Mouse (Mus musculus): ENCODE data around the gene Fam3b. TPM values are rescaled to one million over a fixed set of nuclear protein-coding genes. Genes with fewer than 3 reads are reported as not detected.

The Fam3b gene
- total and polyA plus RNA-seq, 2 experiments = 0.65 TPM; not detected in 1

DNA sequence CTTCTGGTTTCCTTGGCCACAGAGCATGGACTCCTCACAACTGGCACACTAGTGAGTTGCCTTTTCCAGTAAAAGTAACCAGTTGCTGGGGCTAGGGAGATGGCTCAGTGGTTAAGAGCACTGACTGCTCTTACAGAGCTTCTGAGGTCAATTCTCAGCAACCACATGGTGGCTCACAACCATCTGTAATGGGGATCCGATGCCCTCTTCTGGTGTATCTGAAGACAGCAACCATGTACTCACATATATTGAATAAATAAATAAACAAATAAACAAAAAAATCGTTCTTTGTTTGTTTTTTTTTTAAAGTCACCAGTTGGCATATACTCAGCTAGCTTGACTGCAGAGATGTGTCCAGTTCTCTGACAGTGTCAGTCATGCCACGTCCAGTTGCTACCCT is 1.7 kb upstream of the Fam3b start:
- Histone ChIP-seq H3K36me3 (ENCODE audit: control insufficient read depth, insufficient read depth, low read length) (no peaks in the 10 kb centered on the region), H3K79me2 (ENCODE audit: control insufficient read depth, insufficient read depth, low read length) (no peaks in the 10 kb centered on the region), H3K4me1 (ENCODE audit: control insufficient read depth, insufficient read depth, low read length) (no peaks in the 10 kb centered on the region), H3K27me3 (ENCODE audit: control insufficient read depth, insufficient read depth, low read length) (no peaks in the 10 kb centered on the region), H3K9ac (ENCODE audit: low read depth, low read length) (no peak overlapping the region), H3K4me3 (ENCODE audit: insufficient read depth, low read depth, low read length) (no peak overlapping the region), H3K27ac (replicated peaks; ENCODE audit: insufficient read depth, low read depth, low read length) (no peak overlapping the region)
- 76% methylated on average over 3 of the region's 3 CpGs for WGBS
- TF ChIP-seq POLR2A (IDR thresholded peaks at IDR 0.05; ENCODE audit: extremely low read depth, insufficient read depth, low read length) (no peak), CTCF (IDR thresholded peaks at IDR 0.05; ENCODE audit: low read depth, low read length) (no peak)
- DNase-seq (ENCODE audit: extremely low read depth, low read depth, low spot score) = no peak

DNA sequence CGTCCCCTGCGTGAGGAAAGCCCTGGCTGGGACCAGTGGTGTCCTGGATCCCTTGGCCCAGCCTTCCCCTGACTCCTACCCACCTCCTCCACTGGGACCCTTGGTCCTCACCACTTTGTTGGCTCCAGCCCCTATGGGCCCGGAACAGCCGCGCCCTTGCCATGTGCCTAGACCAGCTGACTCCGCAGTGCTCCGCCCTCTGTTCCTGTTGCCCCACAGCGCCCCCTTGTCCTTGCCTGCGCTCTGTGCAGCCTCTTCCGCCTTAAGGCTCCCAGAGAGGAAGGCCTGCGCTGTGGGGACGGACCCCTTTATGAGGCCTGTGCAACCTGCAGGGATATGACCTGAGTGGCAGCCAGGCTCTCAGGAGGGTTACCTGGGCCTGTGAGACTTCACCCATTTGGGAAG is 2.3 kb downstream of the Fam3b start:
- H3K36me3 ChIP-seq (ENCODE audit: control insufficient read depth, insufficient read depth, low read length) = no peaks in the 10 kb centered on the region
- WGBS = 93% methylated on average over 12 of the region's 12 CpGs

DNA sequence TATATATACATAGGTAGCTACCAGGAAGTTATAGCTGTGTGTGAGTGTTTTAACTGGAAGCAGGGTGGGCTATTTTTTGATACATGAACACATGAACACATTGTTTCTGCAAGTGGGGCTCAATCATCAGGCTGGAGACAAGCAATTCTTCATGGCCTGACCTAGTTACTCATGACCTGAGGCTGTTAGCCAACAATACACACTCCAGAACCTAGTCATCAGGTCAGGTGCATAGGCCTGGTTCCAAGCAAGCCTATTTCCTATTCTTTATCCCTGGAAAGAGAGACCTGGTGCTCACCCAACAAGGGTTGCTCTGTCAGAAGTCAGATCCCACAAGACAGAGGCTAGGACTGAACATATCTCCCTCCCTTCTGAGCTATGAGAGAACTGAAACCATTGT is 3.1 kb downstream of the Fam3b start:
- no peaks in the 10 kb centered on the region; the same call in 1 of the 2 replicates for H3K4me1 ChIP-seq (ENCODE audit: control insufficient read depth, insufficient read depth, low read length)
- H3K27me3 ChIP-seq (ENCODE audit: control insufficient read depth, insufficient read depth, low read length) = no peaks in the 10 kb centered on the region
- H3K27ac ChIP-seq (replicated peaks; ENCODE audit: insufficient read depth, low read depth, low read length) = no peak overlapping the region

More for the DNA sequence above, 2.3 kb downstream of the Fam3b start:
- no peak overlapping the region for H3K4me3 ChIP-seq (ENCODE audit: insufficient read depth, low read depth, low read length)
- no peaks in the 10 kb centered on the region for H3K27me3 ChIP-seq (ENCODE audit: control insufficient read depth, insufficient read depth, low read length)
- no peak for DNase-seq (ENCODE audit: extremely low read depth, low read depth, low spot score)
- no peaks in the 10 kb centered on the region; the same call in 1 of the 2 replicates for H3K4me1 ChIP-seq (ENCODE audit: control insufficient read depth, insufficient read depth, low read length)
- 0 out of 2 replicates have a peak, but pooled peaks have one; percentile 9 for TF ChIP-seq CTCF (IDR thresholded peaks at IDR 0.05; ENCODE audit: low read depth, low read length)
- TF ChIP-seq POLR2A (IDR thresholded peaks at IDR 0.05; ENCODE audit: extremely low read depth, insufficient read depth, low read length) = no peak
- no peak overlapping the region for H3K27ac ChIP-seq (replicated peaks; ENCODE audit: insufficient read depth, low read depth, low read length)
- H3K79me2 ChIP-seq (ENCODE audit: control insufficient read depth, insufficient read depth, low read length) = no peaks in the 10 kb centered on the region
- no peak overlapping the region for H3K9ac ChIP-seq (ENCODE audit: low read depth, low read length)

DNA sequence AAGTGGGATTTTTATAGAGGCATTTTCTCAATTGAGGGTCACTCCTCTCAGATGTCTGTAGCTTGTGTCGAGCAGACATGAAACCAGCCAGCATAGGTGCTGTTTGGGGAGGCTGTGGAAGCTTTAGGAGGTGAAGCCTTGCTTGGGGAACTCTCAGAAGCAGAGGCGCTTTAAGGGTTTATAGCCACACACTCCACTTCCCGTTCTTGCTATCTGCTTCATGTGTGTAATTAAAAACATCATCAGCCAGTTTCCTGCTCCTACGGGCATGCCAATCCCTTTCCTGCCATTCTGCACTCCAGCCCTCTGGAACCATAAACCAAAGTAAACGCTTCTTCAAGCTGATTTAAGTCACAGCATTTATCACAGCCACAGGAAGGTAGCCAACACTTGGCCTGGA is 3.8 kb downstream of the Fam3b start:
- no peaks in the 10 kb centered on the region for H3K36me3 ChIP-seq (ENCODE audit: control insufficient read depth, insufficient read depth, low read length)
- H3K27me3 ChIP-seq (ENCODE audit: control insufficient read depth, insufficient read depth, low read length) = no peaks in the 10 kb centered on the region
- no peak for DNase-seq (ENCODE audit: extremely low read depth, low read depth, low spot score)
- H3K27ac ChIP-seq (replicated peaks; ENCODE audit: insufficient read depth, low read depth, low read length) = no peak overlapping the region
- no peak for TF ChIP-seq POLR2A (IDR thresholded peaks at IDR 0.05; ENCODE audit: extremely low read depth, insufficient read depth, low read length)
- no peak for TF ChIP-seq CTCF (IDR thresholded peaks at IDR 0.05; ENCODE audit: low read depth, low read length)
- 74% methylated on average over 5 of the region's 5 CpGs for WGBS
- H3K4me3 ChIP-seq (ENCODE audit: insufficient read depth, low read depth, low read length) = no peak overlapping the region
- no peaks in the 10 kb centered on the region for H3K79me2 ChIP-seq (ENCODE audit: control insufficient read depth, insufficient read depth, low read length)
- no peak overlapping the region for H3K9ac ChIP-seq (ENCODE audit: low read depth, low read length)
- no peaks in the 10 kb centered on the region; the same call in 1 of the 2 replicates for H3K4me1 ChIP-seq (ENCODE audit: control insufficient read depth, insufficient read depth, low read length)

More for the DNA sequence above, 3.1 kb downstream of the Fam3b start:
- peak; percentile 53 for DNase-seq (ENCODE audit: extremely low read depth, low read depth, low spot score)
- Histone ChIP-seq H3K36me3 (ENCODE audit: control insufficient read depth, insufficient read depth, low read length) (no peaks in the 10 kb centered on the region), H3K4me3 (ENCODE audit: insufficient read depth, low read depth, low read length) (no peak overlapping the region), H3K79me2 (ENCODE audit: control insufficient read depth, insufficient read depth, low read length) (no peaks in the 10 kb centered on the region), H3K9ac (ENCODE audit: low read depth, low read length) (no peak overlapping the region)
- TF ChIP-seq CTCF (IDR thresholded peaks at IDR 0.05; ENCODE audit: low read depth, low read length) (no peak), POLR2A (IDR thresholded peaks at IDR 0.05; ENCODE audit: extremely low read depth, insufficient read depth, low read length) (no peak)

DNA sequence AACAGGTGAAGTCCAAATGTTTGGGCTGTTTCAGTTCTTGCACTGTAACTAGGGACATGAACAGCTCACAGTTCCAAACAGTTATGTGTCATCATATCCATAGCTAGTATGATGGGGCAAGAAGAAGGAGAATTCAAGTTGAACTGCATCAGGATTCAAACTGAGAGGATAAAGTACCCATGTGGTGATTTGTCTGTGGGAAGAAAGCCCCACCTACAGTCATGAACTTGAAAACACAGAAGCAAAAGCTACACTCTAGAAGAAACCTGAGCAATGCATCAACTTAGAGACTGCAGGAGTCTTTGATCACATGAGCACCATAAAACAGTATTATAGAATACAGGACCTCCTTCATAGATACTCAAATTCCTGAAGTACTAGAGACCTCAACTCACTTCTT is 6.8 kb downstream of the Fam3b start:
- no peak overlapping the region for H3K4me3 ChIP-seq (ENCODE audit: insufficient read depth, low read depth, low read length)
- H3K9ac ChIP-seq (ENCODE audit: low read depth, low read length) = no peak overlapping the region
- H3K79me2 ChIP-seq (ENCODE audit: control insufficient read depth, insufficient read depth, low read length) = no peaks in the 10 kb centered on the region
- DNase-seq (ENCODE audit: extremely low read depth, low read depth, low spot score) = no peak
- no peaks in the 10 kb centered on the region for H3K27me3 ChIP-seq (ENCODE audit: control insufficient read depth, insufficient read depth, low read length)
- H3K27ac ChIP-seq (replicated peaks; ENCODE audit: insufficient read depth, low read depth, low read length) = no peak overlapping the region
- TF ChIP-seq POLR2A (IDR thresholded peaks at IDR 0.05; ENCODE audit: extremely low read depth, insufficient read depth, low read length) (no peak), CTCF (IDR thresholded peaks at IDR 0.05; ENCODE audit: low read depth, low read length) (no peak)
- H3K4me1 ChIP-seq (ENCODE audit: control insufficient read depth, insufficient read depth, low read length) = no peaks in the 10 kb centered on the region; the same call in 1 of the 2 replicates
- no peaks in the 10 kb centered on the region for H3K36me3 ChIP-seq (ENCODE audit: control insufficient read depth, insufficient read depth, low read length)

DNA sequence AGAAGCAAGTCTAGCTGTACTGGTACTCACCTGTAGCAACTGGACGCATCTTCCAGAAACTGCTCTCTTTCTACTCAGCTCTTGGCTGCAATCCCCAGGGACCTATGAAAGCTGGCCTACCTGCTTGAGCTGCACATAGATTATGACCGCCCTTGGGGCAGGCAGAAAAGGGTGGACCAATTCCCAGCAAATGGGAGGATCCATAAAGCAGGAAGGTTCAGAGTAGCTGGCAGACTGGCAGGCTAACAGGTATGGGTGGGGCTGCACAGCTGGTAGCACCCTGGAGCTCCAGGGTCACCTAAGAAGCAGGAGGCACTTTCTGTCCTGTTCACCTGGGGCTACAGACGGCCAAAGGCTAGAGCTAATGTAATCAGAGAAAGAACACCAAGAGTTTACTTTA is 9.8 kb downstream of the Fam3b start:
- DNase-seq (ENCODE audit: extremely low read depth, low read depth, low spot score) = no peak
- H3K27me3 ChIP-seq (ENCODE audit: control insufficient read depth, insufficient read depth, low read length) = no peaks in the 10 kb centered on the region

More for the DNA sequence above, 9.8 kb downstream of the Fam3b start:
- no peak overlapping the region for H3K4me3 ChIP-seq (ENCODE audit: insufficient read depth, low read depth, low read length)
- H3K27ac ChIP-seq (replicated peaks; ENCODE audit: insufficient read depth, low read depth, low read length) = no peak overlapping the region
- no peak for TF ChIP-seq POLR2A (IDR thresholded peaks at IDR 0.05; ENCODE audit: extremely low read depth, insufficient read depth, low read length)
- TF ChIP-seq CTCF (IDR thresholded peaks at IDR 0.05; ENCODE audit: low read depth, low read length) = no peak
- H3K36me3 ChIP-seq (ENCODE audit: control insufficient read depth, insufficient read depth, low read length) = no peaks in the 10 kb centered on the region
- no peak overlapping the region for H3K9ac ChIP-seq (ENCODE audit: low read depth, low read length)
- no peaks in the 10 kb centered on the region for H3K4me1 ChIP-seq (ENCODE audit: control insufficient read depth, insufficient read depth, low read length)
- H3K79me2 ChIP-seq (ENCODE audit: control insufficient read depth, insufficient read depth, low read length) = no peaks in the 10 kb centered on the region
- WGBS = 89% methylated on average over 3 of the region's 3 CpGs
